Mouse (Mus musculus) MEL (cell line): ENCODE measurements around the gene Smo. TPM values are rescaled to one million over a fixed set of nuclear protein-coding genes. Genes with fewer than 3 reads are reported as not detected.

Source experiments
- DNase-seq: peaks from one replicate; pipeline ENCODE4 v3.0.0; 2011; ENCODE audit warnings: low read depth, low spot score
- H3K27ac ChIP-seq: 2 replicates; pipeline ENCODE4 v1.5.1; 2012; ENCODE audit warnings: low read depth, mild to moderate bottlenecking, control low read depth, low read length, moderate library complexity; ENCODE audit not compliant: control insufficient read depth
- H3K27me3 ChIP-seq, 2 experiments: fragments of 150-350 bp in 1 of 2; sonication (generic) in 1 of 2; 2 replicates each; pipeline ENCODE4 v1.6.1; 2012; ENCODE audit warnings: low read length in 2 of 2, mild to moderate bottlenecking in 2 of 2, improper control_type of control experiment in 1 of 2, moderate library complexity in 1 of 2; ENCODE audit not compliant: insufficient read depth in 2 of 2, control insufficient read depth in 1 of 2
- H3K36me3 ChIP-seq, 2 experiments: 2 replicates each; pipeline ENCODE4 v1.6.1; 2012 to 2014; ENCODE audit warnings: low read length in 2 of 2, improper control_type of control experiment in 1 of 2, inconsistent platforms in 1 of 2, mild to moderate bottlenecking in 1 of 2; ENCODE audit not compliant: insufficient read depth in 2 of 2, control insufficient read depth in 1 of 2
- H3K4me1 ChIP-seq, 2 experiments: fragments of 150-350 bp in 1 of 2; sonication (generic) in 1 of 2; 2 replicates each; pipeline ENCODE4 v1.6.1; 2012; ENCODE audit warnings: low read length in 2 of 2, improper control_type of control experiment in 1 of 2, mild to moderate bottlenecking in 1 of 2; ENCODE audit not compliant: insufficient read depth in 2 of 2, control insufficient read depth in 1 of 2
- H3K4me3 ChIP-seq, 2 experiments: fragments of 150-350 bp in 1 of 2; sonication (generic) in 1 of 2; 2 replicates each; pipeline ENCODE4 v1.5.1; 2012; ENCODE audit warnings: low read depth in 2 of 2, low read length in 2 of 2, mild to moderate bottlenecking in 2 of 2, moderate library complexity in 2 of 2, control low read depth in 1 of 2, improper control_type of control experiment in 1 of 2; ENCODE audit not compliant: control insufficient read depth in 1 of 2, insufficient read depth in 1 of 2
- H3K79me2 ChIP-seq: 2 replicates; pipeline ENCODE4 v1.6.1; 2012; ENCODE audit warnings: mild to moderate bottlenecking, low read length, moderate library complexity; ENCODE audit not compliant: control insufficient read depth, poor library complexity, insufficient read depth
- H3K9ac ChIP-seq: 2 replicates; pipeline ENCODE4 v1.6.1; 2012; ENCODE audit warnings: low read depth, mild to moderate bottlenecking, control low read depth, low read length, moderate library complexity; ENCODE audit not compliant: control insufficient read depth, poor library complexity, severe bottlenecking
- H3K9me3 ChIP-seq: fragments of 150-350 bp; sonication (generic); replicated peaks from 2 replicates; pipeline ENCODE4 v1.6.1; 2012; ENCODE audit warnings: mild to moderate bottlenecking, low read length, improper control_type of control experiment, moderate library complexity; ENCODE audit not compliant: insufficient read depth
- BHLHE40 ChIP-seq: IDR thresholded peaks from 2 replicates; pipeline ENCODE4 v1.6.1; 2012; ENCODE audit warnings: low read depth, mild to moderate bottlenecking, inconsistent platforms, low read length, improper control_type of control experiment, borderline replicate concordance
- CHD1 ChIP-seq: IDR thresholded peaks from 2 replicates; pipeline ENCODE4 v1.6.1; 2012; ENCODE audit warnings: low read depth, mild to moderate bottlenecking, inconsistent platforms, low read length, improper control_type of control experiment
- CHD2 ChIP-seq: IDR thresholded peaks from 2 replicates; pipeline ENCODE4 v1.6.1; 2011; ENCODE audit warnings: low read length, improper control_type of control experiment
- E2F4 ChIP-seq: IDR thresholded peaks from 2 replicates; pipeline ENCODE4 v1.6.1; 2011; ENCODE audit warnings: low read depth, low read length, improper control_type of control experiment, borderline replicate concordance
- ELF1 ChIP-seq: IDR thresholded peaks from 2 replicates; pipeline ENCODE4 v1.6.1; 2014; ENCODE audit warnings: low read depth, mild to moderate bottlenecking, inconsistent platforms, low read length, improper control_type of control experiment, moderate library complexity
- EP300 ChIP-seq, 2 experiments: IDR thresholded peaks; 2 replicates each; pipeline ENCODE4 v1.6.1; 2011; ENCODE audit warnings: improper control_type of control experiment in 2 of 2, low read length in 2 of 2, low read depth in 1 of 2, mild to moderate bottlenecking in 1 of 2
- ETS1 ChIP-seq: IDR thresholded peaks from 2 replicates; pipeline ENCODE4 v1.6.1; 2012; ENCODE audit warnings: low read depth, mild to moderate bottlenecking, inconsistent platforms, low read length, improper control_type of control experiment, moderate library complexity
- GABPA ChIP-seq: IDR thresholded peaks from 2 replicates; pipeline ENCODE4 v1.6.1; 2012; ENCODE audit warnings: low read depth, mild to moderate bottlenecking, inconsistent platforms, low read length, improper control_type of control experiment, moderate library complexity
- GATA1 ChIP-seq: IDR thresholded peaks from 2 replicates; pipeline ENCODE4 v1.6.1; 2011; ENCODE audit warnings: low read depth, low read length, improper control_type of control experiment
- HCFC1 ChIP-seq: IDR thresholded peaks from 2 replicates; pipeline ENCODE4 v1.6.1; 2012; ENCODE audit warnings: low read depth, mild to moderate bottlenecking, inconsistent platforms, low read length, improper control_type of control experiment, moderate library complexity
- JUND ChIP-seq: IDR thresholded peaks from 2 replicates; pipeline ENCODE4 v1.6.1; 2011; ENCODE audit warnings: low read depth, mild to moderate bottlenecking, improper control_type of control experiment, low read length
- KAT2A ChIP-seq: conservative IDR thresholded peaks from 2 replicates; pipeline ENCODE4 v1.6.1; 2012; ENCODE audit warnings: low read depth, low read length, improper control_type of control experiment, inconsistent platforms
- MAFK ChIP-seq: IDR thresholded peaks from 2 replicates; pipeline ENCODE4 v1.6.1; 2011; ENCODE audit warnings: low read depth, mild to moderate bottlenecking, low read length, improper control_type of control experiment, borderline replicate concordance
- MAX ChIP-seq: IDR thresholded peaks from 2 replicates; pipeline ENCODE4 v1.6.1; 2011; ENCODE audit warnings: low read length, improper control_type of control experiment
- MAZ ChIP-seq: IDR thresholded peaks from 2 replicates; pipeline ENCODE4 v1.6.1; 2012; ENCODE audit warnings: low read depth, mild to moderate bottlenecking, inconsistent platforms, low read length, improper control_type of control experiment
- MEF2A ChIP-seq: IDR thresholded peaks from 2 replicates; pipeline ENCODE4 v1.6.1; 2014; ENCODE audit warnings: low read depth, mild to moderate bottlenecking, inconsistent platforms, low read length, improper control_type of control experiment; ENCODE audit not compliant: poor library complexity, insufficient replicate concordance, severe bottlenecking; ENCODE audit errors: extremely low read depth
- MYB ChIP-seq: IDR thresholded peaks from 2 replicates; pipeline ENCODE4 v1.6.1; 2011; ENCODE audit warnings: mild to moderate bottlenecking, low read depth, low read length, improper control_type of control experiment
- MYC ChIP-seq: IDR thresholded peaks from 2 replicates; pipeline ENCODE4 v1.6.1; 2011; ENCODE audit warnings: low read depth, mild to moderate bottlenecking, low read length, improper control_type of control experiment, moderate library complexity
- NELFE ChIP-seq: IDR thresholded peaks from 2 replicates; pipeline ENCODE4 v1.6.1; 2011; ENCODE audit warnings: low read depth, low read length, improper control_type of control experiment
- NRF1 ChIP-seq: IDR thresholded peaks from 2 replicates; pipeline ENCODE4 v1.6.1; 2014; ENCODE audit warnings: low read depth, mild to moderate bottlenecking, inconsistent platforms, low read length, improper control_type of control experiment, moderate library complexity; ENCODE audit not compliant: poor library complexity, insufficient read depth, severe bottlenecking
- POLR2A ChIP-seq, 2 experiments: IDR thresholded peaks; 2 replicates each; pipeline ENCODE4 v1.6.1; 2011 to 2012; ENCODE audit warnings: low read length in 2 of 2, mild to moderate bottlenecking in 2 of 2, control low read depth in 1 of 2, improper control_type of control experiment in 1 of 2, low read depth in 1 of 2, moderate library complexity in 1 of 2; ENCODE audit not compliant: control insufficient read depth in 1 of 2, insufficient read depth in 1 of 2, poor library complexity in 1 of 2
- POLR2AphosphoS2 ChIP-seq: IDR thresholded peaks from 2 replicates; pipeline ENCODE4 v1.6.1; 2011; ENCODE audit warnings: low read length, improper control_type of control experiment
- POLR2AphosphoS5 ChIP-seq: IDR thresholded peaks from 2 replicates; pipeline ENCODE4 v1.6.1; 2012; ENCODE audit warnings: low read depth, borderline replicate concordance, mild to moderate bottlenecking, inconsistent platforms, low read length, moderate library complexity, mixed read lengths
- RAD21 ChIP-seq: IDR thresholded peaks from 2 replicates; pipeline ENCODE4 v1.6.1; 2011; ENCODE audit warnings: mild to moderate bottlenecking, low read depth, low read length, improper control_type of control experiment
- RCOR1 ChIP-seq: IDR thresholded peaks from 2 replicates; pipeline ENCODE4 v1.6.1; 2012; ENCODE audit warnings: low read depth, mild to moderate bottlenecking, inconsistent platforms, low read length, improper control_type of control experiment
- SIN3A ChIP-seq: IDR thresholded peaks from 2 replicates; pipeline ENCODE4 v1.6.1; 2012; ENCODE audit warnings: low read length, improper control_type of control experiment, inconsistent platforms
- SMC3 ChIP-seq: IDR thresholded peaks from 2 replicates; pipeline ENCODE4 v1.6.1; 2011; ENCODE audit warnings: low read depth, low read length, improper control_type of control experiment
- TAL1 ChIP-seq: IDR thresholded peaks from 2 replicates; pipeline ENCODE4 v1.6.1; 2012; ENCODE audit warnings: mild to moderate bottlenecking, inconsistent platforms, low read length, moderate library complexity, mixed read lengths
- TBP ChIP-seq: IDR thresholded peaks from 2 replicates; pipeline ENCODE4 v1.8.0; 2011; ENCODE audit warnings: low read depth, low read length, improper control_type of control experiment
- TCF12 ChIP-seq: IDR thresholded peaks from 2 replicates; pipeline ENCODE4 v1.6.1; 2014; ENCODE audit warnings: low read depth, mild to moderate bottlenecking, inconsistent platforms, low read length, improper control_type of control experiment, moderate library complexity
- UBTF ChIP-seq: IDR thresholded peaks from 2 replicates; pipeline ENCODE4 v1.6.1; 2012; ENCODE audit warnings: low read depth, mild to moderate bottlenecking, inconsistent platforms, low read length, improper control_type of control experiment, moderate library complexity, borderline replicate concordance; ENCODE audit not compliant: insufficient read depth
- USF1 ChIP-seq: IDR thresholded peaks from 2 replicates; pipeline ENCODE4 v1.6.1; 2014; ENCODE audit warnings: low read depth, mild to moderate bottlenecking, inconsistent platforms, low read length, improper control_type of control experiment, moderate library complexity
- USF2 ChIP-seq, 2 experiments: IDR thresholded peaks; 2 replicates each; pipeline ENCODE4 v1.6.1; 2011 to 2012; ENCODE audit warnings: improper control_type of control experiment in 2 of 2, low read length in 2 of 2, borderline replicate concordance in 1 of 2, inconsistent platforms in 1 of 2, low read depth in 1 of 2, mild to moderate bottlenecking in 1 of 2; ENCODE audit not compliant: insufficient read depth in 1 of 2
- ZC3H11A ChIP-seq: IDR thresholded peaks from 2 replicates; pipeline ENCODE4 v1.6.1; 2012; ENCODE audit warnings: low read depth, mild to moderate bottlenecking, inconsistent platforms, low read length, improper control_type of control experiment
- ZKSCAN1 ChIP-seq: IDR thresholded peaks from 2 replicates; pipeline ENCODE4 v1.6.1; 2012; ENCODE audit warnings: low read depth, mild to moderate bottlenecking, inconsistent platforms, low read length, improper control_type of control experiment, moderate library complexity
- ZMIZ1 ChIP-seq: IDR thresholded peaks from 2 replicates; pipeline ENCODE4 v1.6.1; 2012; ENCODE audit warnings: low read depth, mild to moderate bottlenecking, inconsistent platforms, low read length, improper control_type of control experiment, moderate library complexity
- ZNF384 ChIP-seq: IDR thresholded peaks from 2 replicates; pipeline ENCODE4 v1.6.1; 2012; ENCODE audit warnings: low read depth, mild to moderate bottlenecking, inconsistent platforms, low read length, improper control_type of control experiment
- polyA plus RNA-seq, 2 experiments: library from polyadenylated mRNA; stranded (reverse) in 1 of 2; unstranded in 1 of 2; fragments of >175 nt in 1 of 2; fragments of >200 nt in 1 of 2; gene quantifications; 2 replicates each; pipeline versions ENCODE4 v1.2.1 to v1.2.4; 2012; ENCODE audit warnings: low replicate concordance in 2 of 2, low read depth in 1 of 2; ENCODE audit not compliant: insufficient read length in 2 of 2, insufficient read depth in 1 of 2, missing spikeins in 1 of 2
- total RNA-seq: library from RNA; depleted of rRNA; stranded (reverse); fragments of 300-350 nt; gene quantifications from 2 replicates; pipeline ENCODE4 v1.2.3, GENCODE M21; 2012; rRNA removed

Gene Smo
- 52.0 and 62.6 TPM in 2 replicates for total RNA-seq
- 10 to 100 TPM in 1 of 2 experiments, not detected in 1; 83.7 TPM for polyA plus RNA-seq

DNA sequence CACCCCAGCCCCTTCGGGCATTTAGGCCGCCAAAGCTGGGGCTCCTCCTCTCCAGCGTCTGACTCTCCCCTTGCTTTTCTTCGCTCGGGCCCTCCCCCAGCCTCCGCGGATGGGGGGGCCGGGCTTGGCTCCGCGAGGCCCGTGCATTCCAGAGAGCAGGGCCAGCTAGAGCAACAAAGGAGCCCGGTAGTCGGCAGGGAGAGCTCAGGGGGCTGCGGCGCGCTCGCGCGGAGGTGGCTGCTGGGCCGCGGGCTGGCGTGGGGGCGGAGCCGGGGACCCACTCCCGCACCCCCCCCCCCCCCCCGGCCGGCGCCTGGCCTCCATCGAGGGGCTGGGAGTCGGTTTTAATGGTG is at the start of gene Smo:
TSS of gene Smo (plus strand) at position 168 of the 353 bp plus-strand sequence.
- peak; percentile 80 for DNase-seq
- Histone ChIP-seq H3K79me2 (peaks cover 23% of the 10 kb centered on the region), H3K4me3 (peak within 1 kb of the TSS; percentile 68 to 89), H3K4me1 (peaks cover 2 to 22% of the 10 kb centered on the region in 2 experiments), H3K27ac (peak within 1 kb of the TSS; percentile 10), H3K36me3 (peaks cover 0 to 15% of the 10 kb centered on the region in 2 experiments; a peak in 2 of 4 replicates), H3K9me3 (no peaks in the 10 kb centered on the region), H3K27me3 (no peaks in the 10 kb centered on the region), H3K9ac (peak within 1 kb of the TSS; percentile 97)
- TF ChIP-seq ZKSCAN1: no peak
- TF ChIP-seq MYC: no peak
- no peak for TF ChIP-seq TBP
- peak; percentile 47 to 66; a peak in 3 of 4 replicates for TF ChIP-seq POLR2A (IDR thresholded peaks at IDR 0.05; ENCODE audit: control insufficient read depth in 1 of 2, insufficient read depth in 1 of 2, low read depth in 1 of 2, low read length in 2 of 2, poor library complexity in 1 of 2)
- no peak for TF ChIP-seq NRF1
- TF ChIP-seq ETS1: 0 out of 2 replicates have a peak, but pooled peaks have one; percentile 0
- no peak for TF ChIP-seq GATA1
- TF ChIP-seq POLR2AphosphoS2: 0 out of 2 replicates have a peak, but pooled peaks have one; percentile 18
- no peak for TF ChIP-seq USF2 (IDR thresholded peaks at IDR 0.05; ENCODE audit: borderline replicate concordance in 1 of 2, insufficient read depth in 1 of 2, low read depth in 1 of 2, low read length in 2 of 2)
- no peak for TF ChIP-seq E2F4
- TF ChIP-seq NELFE: peak; percentile 53
- no peak for TF ChIP-seq ZC3H11A
- no peak for TF ChIP-seq ZMIZ1
- TF ChIP-seq RCOR1: no peak
- no peak for TF ChIP-seq RAD21
- TF ChIP-seq SMC3: no peak
- TF ChIP-seq USF1: no peak
- TF ChIP-seq ELF1: no peak
- TF ChIP-seq SIN3A: peak; percentile 10; the same call in 1 of the 2 replicates
- TF ChIP-seq HCFC1: peak; percentile 36; the same call in 1 of the 2 replicates
- no peak for TF ChIP-seq MAX
- TF ChIP-seq KAT2A: no peak
- no peak for TF ChIP-seq JUND
- no peak for TF ChIP-seq MYB
- TF ChIP-seq TAL1: no peak
- TF ChIP-seq UBTF: 0 out of 2 replicates have a peak, but pooled peaks have one; percentile 66
- no peak for TF ChIP-seq CHD1
- TF ChIP-seq TCF12: no peak
- no peak for TF ChIP-seq MEF2A
- peak; percentile 73; the same call in 1 of the 2 replicates for TF ChIP-seq MAZ
- TF ChIP-seq MAFK: no peak
- TF ChIP-seq GABPA: no peak
- TF ChIP-seq POLR2AphosphoS5: no peak
- TF ChIP-seq CHD2: no peak
- TF ChIP-seq BHLHE40: no peak
- TF ChIP-seq EP300 (IDR thresholded peaks at IDR 0.05; ENCODE audit: low read depth in 1 of 2, low read length in 2 of 2): no peak
- no peak for TF ChIP-seq ZNF384
